Mouse (Mus musculus): ENCODE measurements at regions not wholly inside any gene's neighbourhood (a gene's known extent, or its start where the extent isn't known, plus 50 kb on each side); places are given as distances from the start of the nearest gene placed in this dataset.

- no peak for TF ChIP-seq CTCF (IDR thresholded peaks at IDR 0.05; ENCODE audit: low read depth)
- TF ChIP-seq EP300 (optimal IDR thresholded peaks at IDR 0.05) = no peak
Observed at GRCm38 (mm10) chr14:60524869-60525268, 108.9 kb upstream of the Spata13 start.
